Mouse (Mus musculus) liver, embryonic 13.5 days (tissue): ENCODE measurements around the gene Zbtb34. TPM values are rescaled to one million over a fixed set of nuclear protein-coding genes. Genes with fewer than 3 reads are reported as not detected.

Experiments
- ATAC-seq: fragments of 200-750 bp; cut with Nextera tagmentation; 2 replicates; pipeline ENCODE4 v1.8.0; 2017; ENCODE audit warnings: low read depth, mild to moderate bottlenecking, moderate number of reproducible peaks, moderate library complexity
- DNase-seq: peaks from one replicate; pipeline ENCODE4 v3.0.0; 2022
- H3K27ac ChIP-seq: fragments of 300-500 bp; sonication (generic); 2 replicates; pipeline ENCODE4 v1.5.1; 2015; ENCODE audit warnings: moderate library complexity, mild to moderate bottlenecking, inconsistent platforms
- H3K27me3 ChIP-seq: fragments of 300-500 bp; sonication (generic); 2 replicates; pipeline ENCODE4 v1.6.1; 2015; ENCODE audit warnings: mild to moderate bottlenecking, inconsistent platforms
- H3K36me3 ChIP-seq: fragments of 300-500 bp; sonication (generic); 2 replicates; pipeline ENCODE4 v1.6.1; 2015; ENCODE audit warnings: mild to moderate bottlenecking, inconsistent platforms
- H3K4me1 ChIP-seq: fragments of 300-500 bp; sonication (generic); replicated peaks from 2 replicates; pipeline ENCODE4 v1.6.1; 2015; ENCODE audit warnings: inconsistent platforms
- H3K4me2 ChIP-seq: fragments of 300-500 bp; sonication (generic); 2 replicates; pipeline ENCODE4 v1.6.1; 2015; ENCODE audit warnings: inconsistent platforms, mild to moderate bottlenecking, moderate library complexity
- H3K4me3 ChIP-seq: fragments of 300-500 bp; sonication (generic); replicated peaks from 2 replicates; pipeline ENCODE4 v1.5.1; 2015; ENCODE audit warnings: mild to moderate bottlenecking, inconsistent platforms
- H3K9ac ChIP-seq: fragments of 300-500 bp; sonication (generic); 2 replicates; pipeline ENCODE4 v1.6.1; 2015; ENCODE audit warnings: mild to moderate bottlenecking, inconsistent platforms
- H3K9me3 ChIP-seq: fragments of 300-500 bp; sonication (generic); replicated peaks from 2 replicates; pipeline ENCODE4 v1.6.1; 2016; ENCODE audit warnings: inconsistent platforms
- WGBS: fragments of 180-500 bp; shearing (Covaris S2); methylation state at CpG from one replicate; pipeline ENCODE4 v1.1.7; 2015; ENCODE audit not compliant: insufficient replicate concordance; 5-methylcytosine and 5-hydroxymethylcytosine counted together
- polyA plus RNA-seq: library from polyadenylated mRNA; unstranded; fragments of >200 nt; fragmentation: Nextera tagmentation; extraction: Ambion mirVana; gene quantifications from 2 replicates; pipeline ENCODE4 v1.2.1, GENCODE M21; 2015

The Zbtb34 gene
- polyA plus RNA-seq, 1 experiment from 2014 or later: 1.4 TPM

DNA sequence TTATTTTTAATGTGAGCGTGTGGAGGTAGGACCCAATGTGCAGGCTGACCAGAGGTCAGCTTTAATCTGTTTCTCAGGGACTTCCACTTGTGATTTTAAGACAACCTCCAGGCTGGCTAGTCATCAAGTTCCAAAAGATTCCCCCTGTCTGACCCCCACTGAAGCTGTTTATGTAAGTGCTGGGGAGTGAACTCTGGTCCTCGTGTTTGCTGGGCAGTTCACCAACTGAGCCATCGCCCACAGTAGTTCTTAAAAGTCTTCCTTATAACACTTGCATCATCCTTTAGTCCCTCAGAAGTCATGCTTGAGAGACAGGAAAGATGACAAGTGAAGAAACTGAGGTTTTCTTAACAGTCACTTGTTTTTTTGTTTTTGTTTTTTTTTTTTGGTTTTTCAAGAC, 25.6 kb upstream of the Zbtb34 start:
- no peak overlapping the region for H3K9ac ChIP-seq
- no peaks in the 10 kb centered on the region for H3K9me3 ChIP-seq
- H3K27me3 ChIP-seq: no peaks in the 10 kb centered on the region
- H3K4me2 ChIP-seq: no peak overlapping the region
- peaks cover 73% of the 10 kb centered on the region for H3K36me3 ChIP-seq
- no peak for DNase-seq
- no peak overlapping the region for H3K4me3 ChIP-seq
- peaks cover 24% of the 10 kb centered on the region for H3K4me1 ChIP-seq
- ATAC-seq: no peak
- 75% methylated on average over 3 of the region's 3 CpGs for WGBS
- no peak overlapping the region for H3K27ac ChIP-seq

DNA sequence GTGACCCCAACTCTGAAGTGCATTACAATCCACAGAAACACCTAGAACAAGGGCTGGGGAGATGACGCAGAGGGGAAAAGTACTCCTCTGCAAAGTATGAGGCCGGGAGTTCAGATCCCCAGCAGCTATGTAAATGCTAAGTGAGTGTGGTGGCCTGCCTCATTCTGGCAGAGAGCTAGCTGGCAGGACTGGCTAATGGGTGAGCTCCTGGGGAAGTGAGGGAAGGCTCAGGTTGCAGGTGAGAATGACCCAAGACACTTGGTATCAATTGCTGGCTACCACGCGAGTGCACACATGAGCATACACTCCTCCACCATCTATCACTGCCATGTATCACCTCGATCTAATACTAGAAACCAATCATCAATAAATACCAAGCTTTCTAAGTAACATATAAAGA, 25.1 kb upstream of the Zbtb34 start:
- no peaks in the 10 kb centered on the region for H3K27me3 ChIP-seq
- ATAC-seq: no peak
- WGBS: 93% methylated on average over 5 of the region's 5 CpGs
- peaks cover 73% of the 10 kb centered on the region for H3K36me3 ChIP-seq
- H3K9me3 ChIP-seq: no peaks in the 10 kb centered on the region
- no peak for DNase-seq
- H3K27ac ChIP-seq: no peak overlapping the region
- H3K4me2 ChIP-seq: no peak overlapping the region
- H3K9ac ChIP-seq: no peak overlapping the region
- peaks cover 24% of the 10 kb centered on the region for H3K4me1 ChIP-seq
- H3K4me3 ChIP-seq: no peak overlapping the region

DNA sequence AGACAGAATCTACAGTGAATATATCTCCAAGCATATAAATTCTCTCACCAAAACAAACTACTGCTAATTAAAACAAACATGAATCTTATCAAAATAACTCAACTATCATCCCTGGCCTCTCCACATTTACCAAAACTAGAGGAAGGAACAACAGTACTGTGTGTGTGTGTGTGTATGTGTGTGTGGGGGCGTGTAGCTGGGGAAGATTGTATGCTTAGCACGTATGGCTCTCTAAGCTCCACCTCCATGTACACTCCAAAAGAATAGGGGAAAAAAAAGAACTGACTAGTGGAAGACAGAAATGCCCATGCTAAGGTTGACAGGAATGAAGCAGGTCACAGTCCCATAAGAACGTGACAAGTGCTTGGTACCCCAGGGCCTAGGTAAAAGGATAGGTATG, 24.2 kb upstream of the Zbtb34 start:
- peaks cover 74% of the 10 kb centered on the region for H3K36me3 ChIP-seq
- ATAC-seq (no peak), DNase-seq (no peak)
- no peak overlapping the region for H3K4me3 ChIP-seq
- no peak overlapping the region for H3K9ac ChIP-seq
- H3K4me2 ChIP-seq: no peak overlapping the region
- no peak overlapping the region for H3K27ac ChIP-seq
- no peaks in the 10 kb centered on the region for H3K9me3 ChIP-seq
- H3K4me1 ChIP-seq: peaks cover 22% of the 10 kb centered on the region
- H3K27me3 ChIP-seq: no peaks in the 10 kb centered on the region
- WGBS: 71% methylated on average over 3 of the region's 3 CpGs

DNA sequence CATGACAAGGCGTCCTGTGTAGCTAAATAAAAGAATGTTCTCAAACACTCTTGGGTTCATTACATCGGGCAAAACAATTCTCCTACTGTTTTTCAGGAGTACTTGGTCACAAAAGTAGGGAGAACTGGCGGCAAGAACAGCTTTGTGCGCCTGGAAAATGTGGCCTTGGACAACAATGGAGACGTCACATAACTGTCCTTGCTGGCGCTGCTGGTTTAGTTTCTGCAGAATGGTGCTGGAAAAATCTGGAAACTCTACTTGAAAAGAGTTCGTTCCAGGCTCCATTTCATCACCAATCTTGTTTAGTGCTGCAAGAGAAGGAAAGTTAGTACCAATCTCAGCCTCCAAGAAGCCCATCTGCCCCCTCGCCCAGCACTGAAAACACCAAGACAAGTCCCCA, 23.7 kb upstream of the Zbtb34 start:
- ATAC-seq (no peak), DNase-seq (no peak)
- Histone ChIP-seq H3K4me3 (no peak overlapping the region), H3K9ac (no peak overlapping the region), H3K9me3 (no peaks in the 10 kb centered on the region), H3K4me1 (peaks cover 17% of the 10 kb centered on the region), H3K36me3 (peaks cover 71% of the 10 kb centered on the region), H3K27me3 (no peaks in the 10 kb centered on the region), H3K27ac (no peak overlapping the region), H3K4me2 (no peak overlapping the region)
- 83% methylated on average over 8 of the region's 8 CpGs for whole genome bisulfite sequencing

DNA sequence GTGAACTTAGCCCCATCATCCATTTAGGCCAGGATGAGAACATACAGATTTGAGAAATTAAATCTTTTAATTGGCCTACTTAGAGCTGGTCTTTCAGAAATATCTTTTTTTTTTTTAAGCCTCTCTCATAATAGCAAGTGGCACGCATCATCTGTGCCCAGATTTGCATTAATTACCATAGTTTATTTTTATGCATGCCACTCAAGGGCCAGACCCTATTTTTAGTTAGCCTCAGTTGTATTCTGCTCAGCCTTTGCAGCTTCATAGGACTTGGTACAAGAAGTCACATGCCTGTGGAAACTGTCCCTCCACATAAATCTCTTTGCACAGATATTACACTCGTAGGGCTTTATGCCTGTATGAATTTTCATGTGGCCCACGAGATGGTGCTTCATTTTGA, 22.4 kb upstream of the Zbtb34 start:
- no peak for DNase-seq
- H3K9ac ChIP-seq: no peak overlapping the region
- no peak for ATAC-seq
- no peaks in the 10 kb centered on the region for H3K27me3 ChIP-seq
- H3K9me3 ChIP-seq: no peaks in the 10 kb centered on the region
- no peak overlapping the region for H3K4me2 ChIP-seq
- peaks cover 74% of the 10 kb centered on the region for H3K36me3 ChIP-seq
- no peak overlapping the region for H3K4me3 ChIP-seq
- peaks cover 10% of the 10 kb centered on the region for H3K4me1 ChIP-seq
- no peak overlapping the region for H3K27ac ChIP-seq
- WGBS: 79% methylated on average over 3 of the region's 3 CpGs

DNA sequence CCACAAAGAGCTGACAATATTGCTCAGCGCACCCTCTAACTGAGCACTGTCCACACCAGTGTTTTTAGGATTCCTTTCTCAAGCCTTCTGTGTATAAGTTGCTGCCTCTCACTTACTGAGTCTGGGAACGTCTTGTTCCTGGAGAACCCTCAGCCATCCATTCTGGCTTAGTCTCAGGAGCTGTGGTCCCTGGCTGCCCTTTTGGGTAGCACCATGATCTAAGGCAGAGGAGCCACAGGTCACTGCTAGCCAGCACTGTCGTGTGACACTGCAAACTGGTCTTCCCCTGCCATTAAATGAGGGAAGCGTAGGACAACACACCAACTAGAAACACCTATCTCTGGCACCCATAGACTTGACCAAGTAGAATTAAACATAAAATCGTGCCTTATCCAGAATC, 21.6 kb upstream of the Zbtb34 start:
- Histone ChIP-seq H3K4me2 (no peak overlapping the region), H3K27me3 (no peaks in the 10 kb centered on the region), H3K27ac (no peak overlapping the region), H3K36me3 (peaks cover 67% of the 10 kb centered on the region), H3K4me3 (no peak overlapping the region), H3K9ac (no peak overlapping the region), H3K9me3 (no peaks in the 10 kb centered on the region), H3K4me1 (peaks cover 10% of the 10 kb centered on the region)
- WGBS: 83% methylated on average over 5 of the region's 5 CpGs
- DNase-seq (no peak), ATAC-seq (no peak)

DNA sequence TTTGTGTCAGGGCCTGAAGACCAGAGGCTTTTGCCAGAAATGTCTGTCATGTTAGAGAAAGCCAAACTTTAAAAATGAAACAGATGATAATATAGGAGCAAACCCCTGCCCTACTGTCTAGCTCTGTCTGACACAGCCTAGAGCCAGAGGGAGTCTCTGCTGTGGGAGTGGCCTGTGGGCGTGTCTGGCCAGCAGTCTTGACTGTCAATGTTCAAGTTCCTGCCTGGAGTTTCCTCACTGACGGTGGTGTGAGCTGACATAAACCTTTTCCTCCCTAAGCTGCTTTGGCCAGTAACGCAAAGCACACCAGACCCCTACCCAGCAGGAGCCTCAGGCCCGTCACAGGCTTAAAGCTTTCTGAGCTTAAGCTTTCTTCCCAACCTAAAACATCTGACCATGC, 21.0 kb upstream of the Zbtb34 start:
- Histone ChIP-seq H3K4me2 (no peak overlapping the region), H3K27ac (no peak overlapping the region), H3K36me3 (peaks cover 65% of the 10 kb centered on the region), H3K9ac (no peak overlapping the region), H3K9me3 (no peaks in the 10 kb centered on the region), H3K27me3 (no peaks in the 10 kb centered on the region), H3K4me1 (peaks cover 10% of the 10 kb centered on the region), H3K4me3 (no peak overlapping the region)
- 0 out of 2 replicates have a peak, but pooled peaks have one; percentile 29 for ATAC-seq
- no peak for DNase-seq
- 31% methylated on average over 4 of the region's 4 CpGs for WGBS

DNA sequence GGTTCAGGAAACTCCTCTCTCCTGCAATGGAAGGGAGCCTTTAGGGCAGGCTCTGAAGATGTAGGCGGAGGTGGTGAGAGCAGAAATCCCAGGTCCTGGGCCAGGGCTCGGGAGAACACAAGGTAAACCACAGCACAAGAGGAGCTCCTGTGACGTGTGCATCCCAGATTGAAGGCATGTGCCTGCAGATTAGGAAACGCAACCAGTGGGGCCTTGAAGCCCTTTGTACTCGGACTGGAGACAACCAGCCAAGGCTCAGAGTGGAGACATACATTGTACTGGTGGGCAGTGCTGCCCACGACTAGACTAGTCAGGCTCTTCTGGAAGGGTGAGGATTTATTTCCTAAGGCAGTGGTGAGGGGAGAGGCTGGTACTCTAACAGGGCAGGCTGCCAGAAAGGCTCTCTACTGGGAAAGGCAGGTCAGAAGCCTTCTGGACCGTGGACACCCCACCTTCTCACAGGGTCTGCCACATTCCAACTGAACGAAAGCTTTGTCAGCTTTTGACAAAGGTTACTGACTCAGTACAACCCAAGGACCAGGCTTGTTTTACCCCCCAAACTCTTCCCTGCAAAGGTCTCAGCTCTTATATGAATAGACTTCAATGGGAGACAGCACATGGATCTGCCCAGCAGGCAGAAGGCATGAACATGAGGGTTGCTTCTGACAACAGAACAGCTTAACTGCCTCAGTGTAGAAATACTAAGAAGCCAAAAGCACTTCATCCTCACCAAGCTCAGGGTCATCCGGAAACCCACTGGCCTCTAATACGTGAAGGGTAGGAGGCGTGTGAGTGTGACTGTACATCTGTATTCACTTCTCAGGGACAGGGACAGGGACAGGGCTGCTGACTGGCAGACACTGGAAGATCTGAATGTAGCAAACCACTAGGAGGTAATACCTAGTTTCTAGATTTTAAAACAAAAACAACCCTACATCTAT, 20.2 kb upstream of the Zbtb34 start:
- H3K9ac ChIP-seq: no peak overlapping the region
- peaks cover 10% of the 10 kb centered on the region for H3K4me1 ChIP-seq
- ATAC-seq: no peak
- H3K27me3 ChIP-seq: no peaks in the 10 kb centered on the region
- no peak overlapping the region for H3K27ac ChIP-seq
- DNase-seq: no peak
- no peak overlapping the region for H3K4me3 ChIP-seq
- H3K4me2 ChIP-seq: no peak overlapping the region
- H3K36me3 ChIP-seq: peaks cover 65% of the 10 kb centered on the region
- WGBS: 78% methylated on average over 11 of the region's 11 CpGs
- no peaks in the 10 kb centered on the region for H3K9me3 ChIP-seq

DNA sequence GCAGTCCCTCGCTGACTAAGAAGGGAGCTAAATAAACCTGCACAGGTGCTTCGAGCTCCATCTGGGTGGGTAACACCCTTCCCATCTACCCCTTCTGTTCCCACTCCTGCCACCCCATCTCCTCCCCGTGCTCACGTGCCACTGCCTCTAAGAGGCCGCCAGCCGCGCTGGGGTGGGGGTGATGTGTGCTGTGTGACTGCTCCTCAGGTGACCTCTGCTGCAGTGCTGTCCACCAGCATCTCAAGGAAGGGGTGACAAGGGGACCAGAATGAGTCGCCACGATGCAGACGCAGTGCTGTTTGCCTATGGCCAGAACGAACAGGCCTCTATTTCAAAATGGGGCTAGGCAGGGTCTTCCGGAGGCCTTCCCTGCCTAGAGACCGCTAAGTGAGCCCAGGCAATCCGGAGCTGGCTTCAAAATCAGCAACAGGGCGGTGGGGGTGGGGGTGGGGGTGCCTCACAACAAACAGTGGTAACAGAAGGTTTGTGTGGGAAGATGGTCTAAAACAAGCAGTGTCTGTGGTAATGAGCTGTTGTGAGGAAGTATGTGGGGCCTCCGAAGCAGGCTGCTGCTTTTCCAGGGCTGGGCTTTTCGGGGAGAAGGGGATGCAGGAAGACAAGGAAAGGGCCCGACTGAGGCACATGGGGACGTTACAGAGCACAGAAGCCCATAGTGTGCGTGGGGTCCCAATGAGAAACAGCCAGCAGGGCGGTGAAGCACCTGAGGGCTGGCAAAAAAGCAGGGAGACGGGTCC, 18.2 kb upstream of the Zbtb34 start:
- no peak for DNase-seq
- H3K9me3 ChIP-seq: no peaks in the 10 kb centered on the region
- no peak for ATAC-seq
- no peak overlapping the region for H3K9ac ChIP-seq
- 86% methylated on average over 22 of the region's 22 CpGs for WGBS
- H3K4me3 ChIP-seq: no peak overlapping the region
- H3K27me3 ChIP-seq: no peaks in the 10 kb centered on the region
- no peak overlapping the region for H3K27ac ChIP-seq
- no peak overlapping the region for H3K4me2 ChIP-seq
- H3K4me1 ChIP-seq: peaks cover 10% of the 10 kb centered on the region
- peaks cover 52% of the 10 kb centered on the region for H3K36me3 ChIP-seq

DNA sequence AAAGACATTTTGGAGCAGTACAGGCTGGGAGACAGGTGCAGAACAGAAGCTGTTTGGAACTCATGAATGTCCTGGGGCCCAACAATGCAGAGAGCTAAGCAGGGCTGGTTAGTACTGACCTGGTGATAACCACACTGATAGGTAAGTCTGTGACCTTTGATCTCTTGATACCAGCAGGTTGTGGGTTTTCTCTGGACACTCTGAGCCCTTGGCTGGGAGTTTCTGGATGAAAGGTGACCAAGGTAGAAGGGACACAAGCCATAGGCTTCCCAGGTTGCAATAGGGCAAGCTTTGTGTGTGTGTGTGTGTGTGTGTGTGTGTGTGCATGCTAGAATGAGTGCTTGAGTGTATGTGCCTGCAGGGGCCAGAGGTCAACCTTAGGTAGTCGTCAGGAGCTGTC, 15.7 kb upstream of the Zbtb34 start:
- H3K9me3 ChIP-seq: no peaks in the 10 kb centered on the region
- 57% methylated on average over 1 of the region's 1 CpGs for WGBS
- H3K36me3 ChIP-seq: peaks cover 29% of the 10 kb centered on the region
- H3K4me3 ChIP-seq: no peak overlapping the region
- H3K27ac ChIP-seq: no peak overlapping the region
- H3K4me1 ChIP-seq: no peaks in the 10 kb centered on the region
- DNase-seq: no peak
- ATAC-seq: peak; percentile 23; the same call in 1 of the 2 replicates
- H3K4me2 ChIP-seq: no peak overlapping the region
- H3K27me3 ChIP-seq: no peaks in the 10 kb centered on the region
- no peak overlapping the region for H3K9ac ChIP-seq

DNA sequence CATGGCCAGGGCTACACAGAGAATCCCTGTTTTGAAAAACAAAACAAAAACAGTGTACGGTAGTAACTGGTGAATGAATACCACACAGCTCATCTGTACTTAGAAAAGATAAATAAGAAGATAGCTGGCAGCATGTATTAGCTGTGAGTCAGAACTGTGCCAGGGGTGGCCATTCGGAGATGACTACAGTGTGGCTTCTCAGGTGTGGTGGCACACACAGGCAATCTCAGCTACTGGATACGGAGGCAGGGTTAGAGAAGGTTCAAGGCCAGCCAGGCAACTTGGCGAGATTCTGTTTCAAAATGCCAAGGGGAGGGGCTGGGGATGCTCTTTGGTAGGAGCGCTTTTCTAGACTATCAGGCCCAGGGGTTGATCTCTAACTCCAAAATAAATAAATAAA, 14.6 kb upstream of the Zbtb34 start:
- no peaks in the 10 kb centered on the region for H3K9me3 ChIP-seq
- H3K36me3 ChIP-seq: peaks cover 19% of the 10 kb centered on the region
- DNase-seq (no peak), ATAC-seq (no peak)
- H3K27me3 ChIP-seq: peaks cover 3% of the 10 kb centered on the region; the same call in 1 of the 2 replicates
- H3K4me2 ChIP-seq: no peak overlapping the region
- no peak overlapping the region for H3K27ac ChIP-seq
- H3K9ac ChIP-seq: no peak overlapping the region
- no peaks in the 10 kb centered on the region for H3K4me1 ChIP-seq
- H3K4me3 ChIP-seq: no peak overlapping the region
- WGBS: 68% methylated on average over 5 of the region's 5 CpGs
